8 mouse cellular contexts compared by ENCODE assay signal in genomic region chr19:29047334-29048170, GRCm38 (mm10). TPM values are rescaled to one million over a fixed set of nuclear protein-coding genes. Genes with fewer than 3 reads are reported as not detected.
A peak's percentile ranks its signal among the peaks of the same experiment; 100 is the strongest.
DNase-seq lines count a peak whose midpoint lies in the region; ATAC-seq lines count a peak whose summit lies in the region.

Gene Ak3 (minus strand): TSS chr19:29047961.

- no peaks in the 10 kb centered on the region for H3K9me3 ChIP-seq in forebrain, embryonic 12.5 days
- H3K9me3 ChIP-seq in heart, embryonic 15.5 days (replicated peaks) = no peaks in the 10 kb centered on the region
- H3K9me3 ChIP-seq in liver, embryonic 13.5 days (replicated peaks) = no peaks in the 10 kb centered on the region
- H3K9me3 ChIP-seq in stomach, embryonic 14.5 days (ENCODE audit: control insufficient read depth, low read depth, low read length) = no peaks in the 10 kb centered on the region

- no peaks in the 10 kb centered on the region for H3K27me3 ChIP-seq in forebrain, embryonic 12.5 days
- H3K27me3 ChIP-seq in heart, embryonic 15.5 days = no peaks in the 10 kb centered on the region
- no peaks in the 10 kb centered on the region for H3K27me3 ChIP-seq in liver, embryonic 13.5 days
- H3K27me3 ChIP-seq in stomach, embryonic 14.5 days (ENCODE audit: control insufficient read depth, insufficient read depth, low read length) = no peaks in the 10 kb centered on the region

- peak within 1 kb of the TSS; percentile 89 for H3K9ac ChIP-seq in forebrain, embryonic 12.5 days
- H3K9ac ChIP-seq in heart, embryonic 15.5 days = peak within 1 kb of the TSS; percentile 92
- H3K9ac ChIP-seq in liver, embryonic 13.5 days = peak within 1 kb of the TSS; percentile 96
- H3K9ac ChIP-seq in stomach, embryonic 14.5 days (replicated peaks; ENCODE audit: low read depth, low read length) = peak within 1 kb of the TSS; percentile 83

- peak within 1 kb of the TSS; percentile 78 for H3K4me3 ChIP-seq in forebrain, embryonic 12.5 days (replicated peaks)
- H3K4me3 ChIP-seq in heart, embryonic 15.5 days = peak within 1 kb of the TSS; percentile 79
- peak within 1 kb of the TSS; percentile 87 for H3K4me3 ChIP-seq in liver, embryonic 13.5 days (replicated peaks)
- H3K4me3 ChIP-seq in stomach, embryonic 14.5 days (ENCODE audit: low read depth, low read length) = peak within 1 kb of the TSS; percentile 87

- peaks cover 33% of the 10 kb centered on the region for H3K4me1 ChIP-seq in forebrain, embryonic 12.5 days
- peaks cover 22% of the 10 kb centered on the region for H3K4me1 ChIP-seq in heart, embryonic 15.5 days (replicated peaks)
- peaks cover 62% of the 10 kb centered on the region for H3K4me1 ChIP-seq in liver, embryonic 13.5 days (replicated peaks)
- peaks cover 23% of the 10 kb centered on the region for H3K4me1 ChIP-seq in stomach, embryonic 14.5 days (ENCODE audit: control insufficient read depth, insufficient read depth, low read length)

- H3K27ac ChIP-seq in forebrain, embryonic 12.5 days = peak within 1 kb of the TSS; percentile 83
- peak within 1 kb of the TSS; percentile 92 for H3K27ac ChIP-seq in heart, embryonic 15.5 days
- peak within 1 kb of the TSS; percentile 76 for H3K27ac ChIP-seq in liver, embryonic 13.5 days
- peak within 1 kb of the TSS; percentile 88 for H3K27ac ChIP-seq in stomach, embryonic 14.5 days (ENCODE audit: low read length)

- DNase-seq in CD8-positive naive resting alpha-beta T cell, adult 2 months (ENCODE audit: low read depth in 2 of 2, low spot score in 2 of 2) = peak; percentile 52 to 53
- peak; percentile 44 for DNase-seq in c-Kit-positive CD71-positive TER-119-negative erythroid progenitor cells, embryonic 14.5 days (ENCODE audit: low read depth)
- peak; percentile 88 for DNase-seq in kidney, postnatal 14 days
- DNase-seq in liver, embryonic 13.5 days = peak; percentile 69
- DNase-seq in natural killer cell, adult 2 months (ENCODE audit: low spot score in 2 of 2) = peak; percentile 52 to 66

- WGBS in forebrain, embryonic 12.5 days = under 1% methylated on average over 68 of the region's 68 CpGs
- WGBS in heart, embryonic 15.5 days = under 1% methylated on average over 68 of the region's 68 CpGs
- under 1% methylated on average over 67 of the region's 68 CpGs for WGBS in liver, embryonic 13.5 days (ENCODE audit: insufficient replicate concordance)
- WGBS in stomach, embryonic 14.5 days = under 1% methylated on average over 61 of the region's 68 CpGs

- H3K4me2 ChIP-seq in forebrain, embryonic 12.5 days = peak within 1 kb of the TSS; percentile 71
- peak within 1 kb of the TSS; percentile 73 for H3K4me2 ChIP-seq in heart, embryonic 15.5 days
- H3K4me2 ChIP-seq in liver, embryonic 13.5 days = peak within 1 kb of the TSS; percentile 90
- H3K4me2 ChIP-seq in stomach, embryonic 14.5 days (replicated peaks; ENCODE audit: low read depth, low read length) = peak within 1 kb of the TSS; percentile 49

- no peaks in the 10 kb centered on the region for H3K36me3 ChIP-seq in forebrain, embryonic 12.5 days (replicated peaks)
- no peaks in the 10 kb centered on the region for H3K36me3 ChIP-seq in heart, embryonic 15.5 days
- H3K36me3 ChIP-seq in liver, embryonic 13.5 days = no peaks in the 10 kb centered on the region
- no peaks in the 10 kb centered on the region for H3K36me3 ChIP-seq in stomach, embryonic 14.5 days (ENCODE audit: control insufficient read depth, insufficient read depth, low read length)

- peak; percentile 91 for ATAC-seq in forebrain, embryonic 12.5 days (ENCODE audit: low FRiP score)
- ATAC-seq in heart, embryonic 15.5 days (replicated peaks; ENCODE audit: insufficient number of reproducible peaks, insufficient read depth, low FRiP score, low read depth) = peak; percentile 87
- ATAC-seq in liver, embryonic 13.5 days (ENCODE audit: low read depth) = peak; percentile 94
- peak; percentile 90 for ATAC-seq in stomach, embryonic 14.5 days (ENCODE audit: insufficient number of reproducible peaks, insufficient read depth, low FRiP score, low read depth)

RNA-seq across cellular contexts. Expression of gene Ak3, which starts in this region (rescaled TPM):
- 68.0 and 68.6 TPM in 2 replicates for polyA plus RNA-seq in forebrain, embryonic 12.5 days (2016; fragmentation: Nextera tagmentation; extraction: Ambion mirVana)
- 87.6 and 87.7 TPM in 2 replicates for polyA plus RNA-seq in heart, embryonic 15.5 days (2015; fragmentation: Nextera tagmentation; extraction: Ambion mirVana)
- polyA plus RNA-seq in liver, embryonic 13.5 days (2015; fragmentation: Nextera tagmentation; extraction: Ambion mirVana) = 42.7 and 54.3 TPM in 2 replicates
- polyA plus RNA-seq in stomach, embryonic 14.5 days (2014; fragmentation: Nextera tagmentation; extraction: Ambion mirVana) = 85.1 and 97.2 TPM in 2 replicates

Comparison
In these comparisons a context has a peak if more than half of its experiments do, and no peak if none do; other contexts are left out.
1. Peak in every context shown above with its lines: DNase-seq, ATAC-seq, H3K4me3 ChIP-seq and H3K27ac ChIP-seq.